In the genomic region with DNA sequence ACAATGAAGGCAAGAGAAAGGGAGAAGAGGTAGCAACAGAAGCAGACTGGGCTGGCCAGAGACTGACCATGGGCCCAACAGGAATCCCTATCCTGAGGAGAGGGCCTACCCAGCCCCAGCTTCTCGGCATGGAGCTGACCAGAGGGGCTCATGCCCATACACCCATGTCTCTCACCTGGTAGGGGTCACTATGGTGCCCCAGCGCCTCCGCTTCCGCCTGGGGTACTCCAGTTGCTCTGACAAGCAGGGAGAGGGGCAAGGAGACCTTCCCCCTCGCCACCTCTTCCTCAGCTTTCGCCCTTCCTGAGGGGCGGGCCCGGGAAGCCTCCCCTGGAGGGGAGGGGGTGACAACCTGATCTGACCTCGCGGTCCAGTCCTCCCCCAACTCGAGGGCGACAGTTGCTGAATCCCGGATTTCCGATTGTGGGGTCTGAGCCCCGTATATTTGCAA, we compare ENCODE assay signal across 8 mouse cellular contexts. TPM values are rescaled to one million over a fixed set of nuclear protein-coding genes. Genes with fewer than 3 reads are reported as not detected.
DNase-seq lines count a peak whose midpoint lies in the region; ATAC-seq lines count a peak whose summit lies in the region.

No protein-coding gene starts in this region.

- ATAC-seq in granulocyte monocyte progenitor cell, adult 5-6 weeks (replicated peaks; ENCODE audit: poor library complexity, severe bottlenecking): peak; percentile 16
- no peak for ATAC-seq in limb, embryonic 13.5 days (ENCODE audit: low FRiP score, low read depth)
- no peak for ATAC-seq in neural tube, embryonic 14.5 days (ENCODE audit: low read depth)

- H3K36me3 ChIP-seq in limb, embryonic 13.5 days: peaks cover 22% of the 10 kb centered on the region
- peaks cover 13% of the 10 kb centered on the region for H3K36me3 ChIP-seq in neural tube, embryonic 14.5 days (ENCODE audit: control insufficient read depth, insufficient read depth, low read length)

- peak overlapping the region; percentile 76 for H3K4me3 ChIP-seq in brown adipose tissue, adult 24 weeks (ENCODE audit: insufficient read depth, low read depth, low read length)
- peak overlapping the region; percentile 88 for H3K4me3 ChIP-seq in limb, embryonic 13.5 days
- H3K4me3 ChIP-seq in neural tube, embryonic 14.5 days (ENCODE audit: low read depth, low read length): peak overlapping the region; percentile 85

- H3K9ac ChIP-seq in limb, embryonic 13.5 days: peak overlapping the region; percentile 90
- peak overlapping the region; percentile 90 for H3K9ac ChIP-seq in neural tube, embryonic 14.5 days (replicated peaks; ENCODE audit: low read depth, low read length)

- peak overlapping the region; percentile 100 for H3K4me2 ChIP-seq in limb, embryonic 13.5 days (replicated peaks)
- peak overlapping the region; percentile 99 for H3K4me2 ChIP-seq in neural tube, embryonic 14.5 days (ENCODE audit: low read depth, low read length)

- H3K4me1 ChIP-seq in brown adipose tissue, adult 24 weeks (ENCODE audit: control insufficient read depth, insufficient read depth, insufficient read length, low read length): peaks cover 6% of the 10 kb centered on the region; the same call in 1 of the 2 replicates
- H3K4me1 ChIP-seq in limb, embryonic 13.5 days: peaks cover 28% of the 10 kb centered on the region
- peaks cover 30% of the 10 kb centered on the region for H3K4me1 ChIP-seq in neural tube, embryonic 14.5 days (ENCODE audit: control insufficient read depth, insufficient read depth, low read length)

- H3K9me3 ChIP-seq in limb, embryonic 13.5 days: no peaks in the 10 kb centered on the region
- H3K9me3 ChIP-seq in neural tube, embryonic 14.5 days (ENCODE audit: control insufficient read depth, low read length): no peaks in the 10 kb centered on the region

- no peaks in the 10 kb centered on the region for H3K27me3 ChIP-seq in limb, embryonic 13.5 days
- no peaks in the 10 kb centered on the region for H3K27me3 ChIP-seq in neural tube, embryonic 14.5 days (ENCODE audit: control insufficient read depth, insufficient read depth, low read length)

- peak; percentile 26 for DNase-seq in layer of hippocampus, adult 11-12 months (ENCODE audit: low spot score)
- no peak for DNase-seq in layer of hippocampus, adult 9-10 months (ENCODE audit: low spot score)
- DNase-seq in left cerebral cortex, postnatal 4 days: no peak
- DNase-seq in frontal cortex, postnatal 25 days (ENCODE audit: low spot score in 2 of 2): no peak

- H3K27ac ChIP-seq in brown adipose tissue, adult 24 weeks (replicated peaks; ENCODE audit: low read depth, low read length): peak overlapping the region; percentile 94
- H3K27ac ChIP-seq in limb, embryonic 13.5 days: peak overlapping the region; percentile 90
- H3K27ac ChIP-seq in neural tube, embryonic 14.5 days (ENCODE audit: low read depth, low read length): peak overlapping the region; percentile 87

- intact Hi-C loops in left cerebral cortex, postnatal 4 days (cut with DNase I): no loop called here

- WGBS in limb, embryonic 13.5 days: under 1% methylated on average over 15 of the region's 15 CpGs
- under 1% methylated on average over 15 of the region's 15 CpGs for WGBS in neural tube, embryonic 14.5 days

RNA-seq across cellular contexts. Expression of a gene that starts 0.7 kb away (rescaled TPM):
- polyA plus RNA-seq in brown adipose tissue, adult 24 weeks (2012; ENCODE audit: insufficient read depth, insufficient read length, missing spikeins): 17.6 and 22.7 TPM in 2 replicates
- 28.0 and 45.8 TPM in 2 replicates for total RNA-seq in granulocyte monocyte progenitor cell, adult 5-6 weeks (2014; fragmentation: Nextera tagmentation)
- 29.9 and 35.6 TPM in 2 replicates for total RNA-seq in granulocyte monocyte progenitor cell, adult 5-6 weeks (2017)
- polyA plus RNA-seq in limb, embryonic 13.5 days (2015; fragmentation: Nextera tagmentation; extraction: Ambion mirVana): 54.4 and 57.2 TPM in 2 replicates
- 28.9 and 36.5 TPM in 2 replicates for polyA plus RNA-seq in neural tube, embryonic 14.5 days (2014; fragmentation: Nextera tagmentation; extraction: Ambion mirVana)
- 100 to 1,000 TPM; 158 to 165 TPM for total RNA-seq in left cerebral cortex, postnatal 4 days (2021)

RNA-seq across cellular contexts. Expression of a gene that starts 21.6 kb away (rescaled TPM):
- 16.4 and 27.1 TPM in 2 replicates for polyA plus RNA-seq in brown adipose tissue, adult 24 weeks (2012; ENCODE audit: insufficient read depth, insufficient read length, missing spikeins)
- total RNA-seq in granulocyte monocyte progenitor cell, adult 5-6 weeks (2014; fragmentation: Nextera tagmentation): 89.0 and 100 TPM in 2 replicates
- 23.4 and 35.3 TPM in 2 replicates for total RNA-seq in granulocyte monocyte progenitor cell, adult 5-6 weeks (2017)
- 96.8 and 108 TPM in 2 replicates for polyA plus RNA-seq in limb, embryonic 13.5 days (2015; fragmentation: Nextera tagmentation; extraction: Ambion mirVana)
- 86.7 and 92.4 TPM in 2 replicates for polyA plus RNA-seq in neural tube, embryonic 14.5 days (2014; fragmentation: Nextera tagmentation; extraction: Ambion mirVana)
- 10 to 100 TPM; 61.7 to 65.2 TPM for total RNA-seq in left cerebral cortex, postnatal 4 days (2021)

RNA-seq across cellular contexts. Expression of a gene that starts 22.0 kb away (rescaled TPM):
- polyA plus RNA-seq in brown adipose tissue, adult 24 weeks (2012; ENCODE audit: insufficient read depth, insufficient read length, missing spikeins): 6.1 and 7.4 TPM in 2 replicates
- total RNA-seq in granulocyte monocyte progenitor cell, adult 5-6 weeks (2014; fragmentation: Nextera tagmentation): 62.2 and 65.9 TPM in 2 replicates
- 168 and 171 TPM in 2 replicates for total RNA-seq in granulocyte monocyte progenitor cell, adult 5-6 weeks (2017)
- 39.8 and 48.3 TPM in 2 replicates for polyA plus RNA-seq in limb, embryonic 13.5 days (2015; fragmentation: Nextera tagmentation; extraction: Ambion mirVana)
- polyA plus RNA-seq in neural tube, embryonic 14.5 days (2014; fragmentation: Nextera tagmentation; extraction: Ambion mirVana): 11.0 and 15.2 TPM in 2 replicates
- 10 to 100 TPM; 31.5 to 41.2 TPM for total RNA-seq in left cerebral cortex, postnatal 4 days (2021)

RNA-seq across cellular contexts. Expression of a gene that starts 36.5 kb away (rescaled TPM):
- not detected in 2 replicates for polyA plus RNA-seq in brown adipose tissue, adult 24 weeks (2012; ENCODE audit: insufficient read depth, insufficient read length, missing spikeins)
- total RNA-seq in granulocyte monocyte progenitor cell, adult 5-6 weeks (2014; fragmentation: Nextera tagmentation): not detected in 2 replicates
- total RNA-seq in granulocyte monocyte progenitor cell, adult 5-6 weeks (2017): 0.15 TPM in 1 of 2 replicates, not detected in the other
- polyA plus RNA-seq in limb, embryonic 13.5 days (2015; fragmentation: Nextera tagmentation; extraction: Ambion mirVana): 1.5 and 1.9 TPM in 2 replicates
- 18.4 and 20.2 TPM in 2 replicates for polyA plus RNA-seq in neural tube, embryonic 14.5 days (2014; fragmentation: Nextera tagmentation; extraction: Ambion mirVana)
- 10 to 100 TPM; 74.3 to 84.4 TPM for total RNA-seq in left cerebral cortex, postnatal 4 days (2021)

RNA-seq across cellular contexts. Expression of a gene that starts 39.0 kb away (rescaled TPM):
- 41.9 and 45.2 TPM in 2 replicates for polyA plus RNA-seq in brown adipose tissue, adult 24 weeks (2012; ENCODE audit: insufficient read depth, insufficient read length, missing spikeins)
- 27.9 and 31.9 TPM in 2 replicates for total RNA-seq in granulocyte monocyte progenitor cell, adult 5-6 weeks (2014; fragmentation: Nextera tagmentation)
- total RNA-seq in granulocyte monocyte progenitor cell, adult 5-6 weeks (2017): 20.0 and 26.5 TPM in 2 replicates
- polyA plus RNA-seq in limb, embryonic 13.5 days (2015; fragmentation: Nextera tagmentation; extraction: Ambion mirVana): 24.5 and 27.0 TPM in 2 replicates
- 29.4 and 32.2 TPM in 2 replicates for polyA plus RNA-seq in neural tube, embryonic 14.5 days (2014; fragmentation: Nextera tagmentation; extraction: Ambion mirVana)
- 10 to 100 TPM; 19.4 to 20.8 TPM for total RNA-seq in left cerebral cortex, postnatal 4 days (2021)
